Mouse (Mus musculus) stomach, postnatal 0 days (tissue): ENCODE data around the gene Atp5b.

ENCODE experiments used
- CTCF ChIP-seq: IDR thresholded peaks from 2 replicates; pipeline ENCODE4 v1.5.1; 2016; ENCODE audit warnings: antibody characterized with exemption, low read depth, mild to moderate bottlenecking, moderate library complexity
- EP300 ChIP-seq: optimal IDR thresholded peaks from 2 replicates; pipeline ENCODE3; 2016; ENCODE audit warnings: antibody characterized with exemption

GRCm38 (mm10) chr10:128111227-128111626, 28.2 kb downstream of the Atp5b start:
- TF ChIP-seq CTCF (no peak), EP300 (no peak)
